Mouse (Mus musculus) CH12.LX (cell line): Measurements from ENCODE around the gene Zdhhc18.

Experiments used
- BHLHE40 ChIP-seq: IDR thresholded peaks from 2 replicates; pipeline ENCODE4 v1.6.1; 2011; ENCODE audit warnings: mild to moderate bottlenecking, low read depth, low read length, improper control_type of control experiment
- CHD2 ChIP-seq: IDR thresholded peaks from 2 replicates; pipeline ENCODE4 v1.6.1; 2011; ENCODE audit warnings: low read length, improper control_type of control experiment
- CTCF ChIP-seq, 2 experiments: IDR thresholded peaks in 1 of 2; conservative IDR thresholded peaks in 1 of 2; 2 replicates each; pipeline ENCODE4 v1.5.1; 2011 to 2012; ENCODE audit warnings: low read depth in 2 of 2, low read length in 2 of 2, improper control_type of control experiment in 1 of 2, inconsistent platforms in 1 of 2, mild to moderate bottlenecking in 1 of 2, moderate library complexity in 1 of 2
- E2F4 ChIP-seq: IDR thresholded peaks from 2 replicates; pipeline ENCODE4 v1.6.1; 2011; ENCODE audit warnings: low read depth, low read length, improper control_type of control experiment; ENCODE audit not compliant: insufficient replicate concordance
- ELF1 ChIP-seq: IDR thresholded peaks from 2 replicates; pipeline ENCODE4 v1.6.1; 2014; ENCODE audit warnings: low read depth, mild to moderate bottlenecking, inconsistent platforms, low read length, improper control_type of control experiment
- HCFC1 ChIP-seq: IDR thresholded peaks from 2 replicates; pipeline ENCODE4 v1.6.1; 2012; ENCODE audit warnings: low read depth, mild to moderate bottlenecking, inconsistent platforms, low read length, improper control_type of control experiment
- MAFK ChIP-seq: IDR thresholded peaks from 2 replicates; pipeline ENCODE4 v1.6.1; 2011; ENCODE audit warnings: low read length, improper control_type of control experiment; ENCODE audit not compliant: insufficient replicate concordance
- MEF2A ChIP-seq: IDR thresholded peaks from 2 replicates; pipeline ENCODE4 v1.6.1; 2014; ENCODE audit warnings: low read depth, mild to moderate bottlenecking, inconsistent platforms, low read length, improper control_type of control experiment, borderline replicate concordance
- MYC ChIP-seq: IDR thresholded peaks from 2 replicates; pipeline ENCODE4 v1.6.1; 2011; ENCODE audit warnings: low read depth, mild to moderate bottlenecking, improper control_type of control experiment, low read length
- POLR2A ChIP-seq: IDR thresholded peaks from 2 replicates; pipeline ENCODE4 v1.6.1; 2011; ENCODE audit warnings: low read depth, mild to moderate bottlenecking, improper control_type of control experiment, low read length
- RAD21 ChIP-seq: IDR thresholded peaks from 2 replicates; pipeline ENCODE4 v1.6.1; 2011; ENCODE audit warnings: low read depth, mild to moderate bottlenecking, low read length, improper control_type of control experiment, moderate library complexity
- ZKSCAN1 ChIP-seq: IDR thresholded peaks from 2 replicates; pipeline ENCODE4 v1.6.1; 2012; ENCODE audit warnings: low read depth, inconsistent platforms, low read length, improper control_type of control experiment, borderline replicate concordance

GRCm38 (mm10) chr4:133645680-133646079, 4.3 kb downstream of the Zdhhc18 start:
- TF ChIP-seq MEF2A (no peak), POLR2A (no peak), CTCF (conservative IDR thresholded peaks at IDR 0.05 in 1 of 2, IDR thresholded peaks at IDR 0.05 in 1 of 2; ENCODE audit: low read depth in 2 of 2, low read length in 2 of 2) (no peak), MAFK (no peak), E2F4 (no peak), HCFC1 (no peak), BHLHE40 (no peak), ELF1 (no peak), RAD21 (no peak), ZKSCAN1 (no peak), MYC (no peak), CHD2 (no peak)
